Mouse (Mus musculus) naive thymus-derived CD4-positive, alpha-beta T cell, adult 5 months (primary cell): Measurements from ENCODE around the gene F13a1. TPM values are rescaled to one million over a fixed set of nuclear protein-coding genes. Genes with fewer than 3 reads are reported as not detected.

ENCODE experiments used
- polyA plus RNA-seq: library from polyadenylated mRNA; unstranded; fragments of 100-300 nt; shearing (Covaris generic); gene quantifications from one replicate; pipeline ENCODE4 v1.2.1, GENCODE M21; 2017

Gene F13a1
- not detected for polyA plus RNA-seq

DNA sequence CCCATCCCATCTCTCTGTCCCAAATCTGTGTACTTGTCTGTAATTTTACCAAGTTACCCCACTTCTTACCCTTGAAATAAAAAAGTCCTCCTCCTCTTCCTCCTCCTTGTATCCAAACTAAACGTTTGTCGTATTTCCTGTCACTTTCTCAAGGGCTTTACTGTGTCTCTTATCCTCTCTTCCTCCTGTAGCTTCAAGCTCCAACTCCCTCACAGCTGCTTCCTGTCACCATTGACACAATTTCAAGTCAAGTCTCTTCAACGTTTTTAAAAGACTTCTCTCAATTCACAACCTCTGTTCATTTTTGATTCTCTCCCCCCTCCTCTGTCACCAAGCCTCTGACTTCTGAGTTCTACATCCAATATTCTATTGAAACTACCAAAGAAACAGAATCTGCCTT, at the start of gene F13a1:
Gene F13a1, minus strand, starts transcription at position 119 of the 400 bp plus-strand sequence.

